ENCODE assay signal across 12 mouse cellular contexts in genomic region chr6:54242286-54242685, GRCm38 (mm10).
A peak's percentile ranks its signal among the peaks of the same experiment; 100 is the strongest.
DNase-seq lines count a peak whose midpoint lies in the region; TF ChIP-seq lines count a peak whose summit lies in the region.
"Had no signal": no experiment of that assay in that cellular context is flagged by ENCODE, and none has a peak within 500 bp of the region (broad histone marks: within the 10 kb centered on the region; RNA-seq: fewer than 3 reads in every experiment).

No protein-coding gene starts in this region.

- no peak overlapping the region for H3K27ac ChIP-seq in thymus, adult 2 months (ENCODE audit: control insufficient read depth, insufficient read depth, low read length)
- H3K27ac ChIP-seq: hindbrain, embryonic 15.5 days; liver, embryonic 12.5 days had no signal

- no peak for TF ChIP-seq CTCF in thymus, adult 2 months (IDR thresholded peaks at IDR 0.05; ENCODE audit: borderline replicate concordance, control insufficient read depth, extremely low read depth, insufficient read depth, low read length, poor library complexity)

- intact Hi-C loops in heart, postnatal 10 days (cut with DNase I), result no loop called here

- 94% methylated on average over 9 of the region's 9 CpGs for WGBS in thymus, adult 2 months

- TF ChIP-seq POLR2A in thymus, adult 2 months (IDR thresholded peaks at IDR 0.05; ENCODE audit: control insufficient read depth, extremely low read depth, insufficient read depth, low read length, poor library complexity), result no peak

- no peak overlapping the region for H3K4me3 ChIP-seq in thymus, adult 2 months (ENCODE audit: control insufficient read depth, insufficient read depth, low read length)
- H3K4me3 ChIP-seq: hindbrain, embryonic 15.5 days; liver, embryonic 12.5 days had no signal

- peak; percentile 31 to 67 for DNase-seq in layer of hippocampus, adult 18-20 months (ENCODE audit: low spot score in 2 of 2)
- DNase-seq in layer of hippocampus, postnatal 25 days (ENCODE audit: extremely low spot score in 1 of 2, low spot score in 1 of 2), result no peak
- peak; percentile 44 to 45 for DNase-seq in frontal cortex, postnatal 10 days (ENCODE audit: low spot score in 2 of 2)
- DNase-seq in heart, postnatal 10 days, result peak; percentile 28 to 41
- peak; percentile 20 for DNase-seq in lung, postnatal 36 days
- DNase-seq in cerebellum, postnatal 10 days, result no peak
- DNase-seq in thymus, adult 2 months, result no peak
- DNase-seq: adrenal gland, adult 8-10 months; cerebellum, postnatal 36 days; thymus, postnatal 25 days had no signal

- H3K27me3 ChIP-seq in thymus, adult 2 months (ENCODE audit: control insufficient read depth, insufficient read depth, low read length), result no peaks in the 10 kb centered on the region
- H3K27me3 ChIP-seq: hindbrain, embryonic 15.5 days; liver, embryonic 12.5 days had no signal

- no peaks in the 10 kb centered on the region for H3K4me1 ChIP-seq in thymus, adult 2 months (replicated peaks; ENCODE audit: control insufficient read depth, insufficient read depth, low read length)

- H3K36me3 ChIP-seq in thymus, adult 2 months (ENCODE audit: control insufficient read depth, insufficient read depth, low read length), result no peaks in the 10 kb centered on the region
- H3K36me3 ChIP-seq: hindbrain, embryonic 15.5 days had no signal

Comparison
In these comparisons a context has a peak if more than half of its experiments do, and no peak if none do; other contexts are left out.
1. DNase-seq: peak in layer of hippocampus, adult 18-20 months (2 of 2), frontal cortex, postnatal 10 days (2 of 2), heart, postnatal 10 days (2 of 2) and lung, postnatal 36 days (single experiment); none in layer of hippocampus, postnatal 25 days (0 of 2), cerebellum, postnatal 10 days (0 of 2) and thymus, adult 2 months (single experiment).